13 mouse cellular contexts compared by ENCODE assay signal in the genomic region with DNA sequence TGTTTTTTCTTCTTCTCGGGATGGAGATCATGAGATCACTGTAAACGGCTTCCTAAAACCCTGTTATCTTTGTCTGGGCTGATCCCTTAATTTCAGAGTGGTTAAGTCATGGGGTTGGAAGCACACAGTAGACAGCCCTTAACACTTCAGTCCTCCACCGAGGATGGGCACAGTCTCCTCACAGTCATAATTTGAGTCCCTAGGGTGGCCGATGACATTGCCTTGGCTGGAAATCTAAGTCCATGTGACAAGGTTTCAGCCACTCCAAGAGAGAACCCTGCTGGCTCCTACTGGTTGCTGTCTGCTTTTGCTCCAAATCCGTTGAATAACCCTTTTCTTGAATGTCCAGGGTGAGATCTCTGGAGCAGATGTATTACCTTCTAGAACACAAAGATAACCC.
DNase-seq lines count a peak whose midpoint lies in the region.
"Had no signal": no experiment of that assay in that cellular context is flagged by ENCODE, and none has a peak within 500 bp of the region (broad histone marks: within the 10 kb centered on the region; RNA-seq: fewer than 3 reads in every experiment).

No protein-coding gene starts in this region.

- DNase-seq in gastrocnemius, adult 18-20 months (ENCODE audit: low spot score) = peak; percentile 53
- DNase-seq in gastrocnemius, postnatal 10 days = no peak
- peak; percentile 28 for DNase-seq in lung, postnatal 10 days
- DNase-seq in lung, adult 18-20 months = no peak
- DNase-seq in heart, adult 9 months (ENCODE audit: low spot score in 2 of 2) = peak; percentile 53 to 59
- DNase-seq in skeletal muscle tissue, adult 2 months (ENCODE audit: low read depth, low spot score) = peak; percentile 73
- DNase-seq in cerebellum, postnatal 36 days = no peak
- DNase-seq: adrenal gland, postnatal 36 days; cerebellum, adult 11-12 months; kidney, adult 18-20 months; kidney, postnatal 14 days; layer of hippocampus, postnatal 36 days; thymus, postnatal 25 days had no signal

Comparison
In these comparisons a context has a peak if more than half of its experiments do, and no peak if none do; other contexts are left out.
1. DNase-seq: peak in gastrocnemius, adult 18-20 months (single experiment), lung, postnatal 10 days (single experiment), heart, adult 9 months (2 of 2) and skeletal muscle tissue, adult 2 months (single experiment); none in gastrocnemius, postnatal 10 days (single experiment), lung, adult 18-20 months (0 of 2) and cerebellum, postnatal 36 days (0 of 2).